Mouse (Mus musculus) frontal cortex, postnatal 25 days (tissue): Measurements from ENCODE around the gene Eml2.

ENCODE experiments used
- DNase-seq, 2 experiments: peaks; one replicate each; pipeline ENCODE4 v3.0.0; 2022; ENCODE audit warnings: low spot score in 2 of 2

The Eml2 gene

GRCm38 (mm10) chr7:19163752-19164151 is 12.5 kb upstream of the Eml2 start:
- no peak for DNase-seq

- no peak for DNase-seq
Measured at GRCm38 (mm10) chr7:19164189-19164588, 12.0 kb upstream of the Eml2 start.

GRCm38 (mm10) chr7:19164978-19165377 is 11.2 kb upstream of the Eml2 start:
- no peak for DNase-seq

- no peak for DNase-seq
Measured at GRCm38 (mm10) chr7:19165656-19166423, 10.4 kb upstream of the Eml2 start, which contains the start of gene Gipr. Gene Gipr, minus strand, starts transcription at chr7:19166127.

- DNase-seq, result no peak
Measured at GRCm38 (mm10) chr7:19166990-19167389, 9.2 kb upstream of the Eml2 start.

GRCm38 (mm10) chr7:19169506-19169905 is 6.7 kb upstream of the Eml2 start:
- DNase-seq, result no peak

GRCm38 (mm10) chr7:19170142-19170541 is 6.1 kb upstream of the Eml2 start:
- peak in 1 of 2 experiments; percentile 35 for DNase-seq

GRCm38 (mm10) chr7:19171831-19172230 is 4.4 kb upstream of the Eml2 start:
- no peak for DNase-seq

- peak; percentile 79 to 80 for DNase-seq
Measured at GRCm38 (mm10) chr7:19172874-19173273, 3.3 kb upstream of the Eml2 start.

GRCm38 (mm10) chr7:19176516-19176947 is 311 bp downstream of the Eml2 start:
- no peak for DNase-seq

GRCm38 (mm10) chr7:19177216-19177615 is 995 bp downstream of the Eml2 start:
- DNase-seq, result no peak

GRCm38 (mm10) chr7:19178035-19178434 is 1.8 kb downstream of the Eml2 start:
- peak in 1 of 2 experiments; percentile 38 for DNase-seq

GRCm38 (mm10) chr7:19178443-19179092 is 2.3 kb downstream of the Eml2 start:
- peak; percentile 80 to 82 for DNase-seq

- peak in 1 of 2 experiments; percentile 52 for DNase-seq
Measured at GRCm38 (mm10) chr7:19179173-19179572, 3.0 kb downstream of the Eml2 start.

- no peak for DNase-seq
Measured at GRCm38 (mm10) chr7:19179936-19180335, 3.7 kb downstream of the Eml2 start.

- no peak for DNase-seq
Measured at GRCm38 (mm10) chr7:19180862-19181429, 4.7 kb downstream of the Eml2 start.

GRCm38 (mm10) chr7:19184250-19184649 is 8.0 kb downstream of the Eml2 start:
- no peak for DNase-seq

- no peak for DNase-seq
Measured at GRCm38 (mm10) chr7:19184758-19185157, 8.5 kb downstream of the Eml2 start.

- DNase-seq, result no peak
Measured at GRCm38 (mm10) chr7:19194676-19195075, 18.5 kb downstream of the Eml2 start.

- peak in 1 of 2 experiments; percentile 44 for DNase-seq
Measured at GRCm38 (mm10) chr7:19196676-19197075, 20.5 kb downstream of the Eml2 start.

GRCm38 (mm10) chr7:19197985-19198384 is 21.8 kb downstream of the Eml2 start:
- no peak for DNase-seq

GRCm38 (mm10) chr7:19201660-19202059 is 25.4 kb downstream of the Eml2 start:
- DNase-seq, result no peak
